Mouse (Mus musculus) Muller cell, postnatal 12 days (primary cell): Measurements from ENCODE around the gene Tas2r143.
A peak's percentile ranks its signal among the peaks of the same experiment; 100 is the strongest.

ENCODE experiments used
- DNase-seq: peaks from one replicate; pipeline ENCODE4 v3.0.0-alpha.2; 2015; ENCODE audit errors: inconsistent ontology term

Gene Tas2r143

GRCm38 (mm10) chr6:42365215-42365614 is 34.8 kb upstream of the Tas2r143 start:
- DNase-seq, result no peak

- no peak for DNase-seq
These were observed 30.2 kb upstream of the Tas2r143 start for GRCm38 (mm10) chr6:42369870-42370269.

- DNase-seq, result no peak
These were observed 29.2 kb upstream of the Tas2r143 start for GRCm38 (mm10) chr6:42370630-42371363.

- no peak for DNase-seq
These were observed 28.0 kb upstream of the Tas2r143 start for GRCm38 (mm10) chr6:42372001-42372400.

- no peak for DNase-seq
These were observed 27.6 kb upstream of the Tas2r143 start for GRCm38 (mm10) chr6:42372421-42372815.

- no peak for DNase-seq
These were observed 27.1 kb upstream of the Tas2r143 start, which contains the start of gene Epha1 for GRCm38 (mm10) chr6:42372816-42373547. Epha1 (minus strand) TSS chr6:42373268.

- DNase-seq, result no peak
These were observed 26.2 kb upstream of the Tas2r143 start for GRCm38 (mm10) chr6:42373669-42374430.

- DNase-seq, result no peak
These were observed 25.3 kb upstream of the Tas2r143 start for GRCm38 (mm10) chr6:42374701-42375100.

- no peak for DNase-seq
These were observed 24.9 kb upstream of the Tas2r143 start for GRCm38 (mm10) chr6:42375131-42375530.

GRCm38 (mm10) chr6:42376016-42376415 is 24.0 kb upstream of the Tas2r143 start:
- no peak for DNase-seq

- DNase-seq, result no peak
These were observed 23.5 kb upstream of the Tas2r143 start for GRCm38 (mm10) chr6:42376504-42377019.

- no peak for DNase-seq
These were observed 22.8 kb upstream of the Tas2r143 start for GRCm38 (mm10) chr6:42377280-42377679.

GRCm38 (mm10) chr6:42379551-42379950 is 20.5 kb upstream of the Tas2r143 start:
- no peak for DNase-seq

- DNase-seq, result no peak
These were observed 19.5 kb upstream of the Tas2r143 start for GRCm38 (mm10) chr6:42380416-42381144.

- DNase-seq, result no peak
These were observed 18.8 kb upstream of the Tas2r143 start for GRCm38 (mm10) chr6:42381221-42381620.

- no peak for DNase-seq
These were observed 18.1 kb upstream of the Tas2r143 start for GRCm38 (mm10) chr6:42381916-42382381.

- no peak for DNase-seq
These were observed 16.7 kb upstream of the Tas2r143 start for GRCm38 (mm10) chr6:42383360-42383759.

- no peak for DNase-seq
These were observed 14.4 kb upstream of the Tas2r143 start for GRCm38 (mm10) chr6:42385635-42386034.

- no peak for DNase-seq
These were observed 8.2 kb upstream of the Tas2r143 start for GRCm38 (mm10) chr6:42391796-42392330.

- DNase-seq, result peak; percentile 73
These were observed 3.9 kb upstream of the Tas2r143 start for GRCm38 (mm10) chr6:42395960-42396809.
